Mouse (Mus musculus) ovary, adult 18-20 months (tissue): Measurements from ENCODE around the gene Sptlc3.
A peak's percentile ranks its signal among the peaks of the same experiment; 100 is the strongest.

ENCODE experiments used
- DNase-seq: peaks from one replicate; pipeline ENCODE4 v3.0.0; 2022; ENCODE audit warnings: low spot score, mixed read lengths

Sptlc3 gene

GRCm38 (mm10) chr2:139493836-139494235, at the start of gene Sptlc3:
Gene Sptlc3 (plus strand): TSS chr2:139493913.
- DNase-seq, result no peak

GRCm38 (mm10) chr2:139467726-139468125, 26.0 kb upstream of the Sptlc3 start:
- no peak for DNase-seq

GRCm38 (mm10) chr2:139488708-139489107, 5.0 kb upstream of the Sptlc3 start:
- no peak for DNase-seq

- DNase-seq, result no peak
Observed at GRCm38 (mm10) chr2:139494629-139495028, 916 bp downstream of the Sptlc3 start.

GRCm38 (mm10) chr2:139561966-139562505, 68.3 kb downstream of the Sptlc3 start:
- no peak for DNase-seq

- DNase-seq, result no peak
Observed at GRCm38 (mm10) chr2:139579280-139579679, 85.6 kb downstream of the Sptlc3 start.

- no peak for DNase-seq
Observed at GRCm38 (mm10) chr2:139582766-139583165, 89.1 kb downstream of the Sptlc3 start.

GRCm38 (mm10) chr2:139587660-139588200, 94.0 kb downstream of the Sptlc3 start:
- no peak for DNase-seq

GRCm38 (mm10) chr2:139589905-139590304, 96.2 kb downstream of the Sptlc3 start:
- DNase-seq, result no peak

GRCm38 (mm10) chr2:139590888-139591698, 97.4 kb downstream of the Sptlc3 start:
- no peak for DNase-seq

GRCm38 (mm10) chr2:139592109-139592508, 98.4 kb downstream of the Sptlc3 start:
- DNase-seq, result no peak

- no peak for DNase-seq
Observed at GRCm38 (mm10) chr2:139597229-139597628, 103.5 kb downstream of the Sptlc3 start.

GRCm38 (mm10) chr2:139601543-139602194, 108.0 kb downstream of the Sptlc3 start:
- DNase-seq, result no peak

GRCm38 (mm10) chr2:139608167-139608566, 114.5 kb downstream of the Sptlc3 start:
- no peak for DNase-seq

GRCm38 (mm10) chr2:139608810-139609209, 115.1 kb downstream of the Sptlc3 start:
- DNase-seq, result peak; percentile 6

- no peak for DNase-seq
Observed at GRCm38 (mm10) chr2:139609231-139609630, 115.5 kb downstream of the Sptlc3 start.

- no peak for DNase-seq
Observed at GRCm38 (mm10) chr2:139609662-139610291, 116.1 kb downstream of the Sptlc3 start.

GRCm38 (mm10) chr2:139612410-139613107, 118.8 kb downstream of the Sptlc3 start:
- DNase-seq, result no peak

GRCm38 (mm10) chr2:139626496-139626895, 132.8 kb downstream of the Sptlc3 start:
- no peak for DNase-seq

- no peak for DNase-seq
Observed at GRCm38 (mm10) chr2:139628731-139629130, 135.0 kb downstream of the Sptlc3 start.

GRCm38 (mm10) chr2:139629653-139630052, 135.9 kb downstream of the Sptlc3 start:
- DNase-seq, result no peak

GRCm38 (mm10) chr2:139634506-139634905, 140.8 kb downstream of the Sptlc3 start:
- DNase-seq, result no peak
